Mouse (Mus musculus) gastrocnemius, postnatal 14 days (tissue): ENCODE results near the gene 9430038I01Rik. TPM values are rescaled to one million over a fixed set of nuclear protein-coding genes. Genes with fewer than 3 reads are reported as not detected.
"Not testable (repeated sequence)": the region's sequence is repeated elsewhere in the genome, so short reads cannot be mapped to it uniquely, and the experiment has no call there.

Source experiments
- DNase-seq: peaks from one replicate; pipeline ENCODE4 v3.0.0; 2021; ENCODE audit warnings: mixed read lengths
- intact Hi-C: fragments of 180-260 bp; cut with DNase I; formaldehyde crosslinking; loops from one replicate; pipeline ENCODE4 v1.15.1; 2025; ENCODE audit warnings: low total_unique reads
- long read RNA-seq, 2 experiments: library from polyadenylated mRNA; stranded (forward); transcript quantifications; one replicate each; pipeline ENCODE4 v2.0.0; 2021
- total RNA-seq, 2 experiments: library from RNA; stranded (reverse); gene quantifications; 2 replicates each; pipeline ENCODE4 v1.2.3; 2021

The 9430038I01Rik gene
- total RNA-seq: 1 to 10 TPM; 3.6 to 4.6 TPM
- long read RNA-seq, experiment 1, transcript 9430038I01Rik-201 (4 exons, 1,126 nt): major isoform, 6 of 10 reads
- long read RNA-seq, experiment 1, partial matches to known transcripts: 0 of 10 reads
- long read RNA-seq, experiment 1, other reads (novel, unspliced or antisense): 2 of 10 reads
- long read RNA-seq, experiment 2, transcript 9430038I01Rik-201 (4 exons, 1,126 nt): major isoform, 6 of 9 reads
- long read RNA-seq, experiment 2, partial matches to known transcripts: 0 of 9 reads
- long read RNA-seq, experiment 2, other reads (novel, unspliced or antisense): 1 of 9 reads

DNA sequence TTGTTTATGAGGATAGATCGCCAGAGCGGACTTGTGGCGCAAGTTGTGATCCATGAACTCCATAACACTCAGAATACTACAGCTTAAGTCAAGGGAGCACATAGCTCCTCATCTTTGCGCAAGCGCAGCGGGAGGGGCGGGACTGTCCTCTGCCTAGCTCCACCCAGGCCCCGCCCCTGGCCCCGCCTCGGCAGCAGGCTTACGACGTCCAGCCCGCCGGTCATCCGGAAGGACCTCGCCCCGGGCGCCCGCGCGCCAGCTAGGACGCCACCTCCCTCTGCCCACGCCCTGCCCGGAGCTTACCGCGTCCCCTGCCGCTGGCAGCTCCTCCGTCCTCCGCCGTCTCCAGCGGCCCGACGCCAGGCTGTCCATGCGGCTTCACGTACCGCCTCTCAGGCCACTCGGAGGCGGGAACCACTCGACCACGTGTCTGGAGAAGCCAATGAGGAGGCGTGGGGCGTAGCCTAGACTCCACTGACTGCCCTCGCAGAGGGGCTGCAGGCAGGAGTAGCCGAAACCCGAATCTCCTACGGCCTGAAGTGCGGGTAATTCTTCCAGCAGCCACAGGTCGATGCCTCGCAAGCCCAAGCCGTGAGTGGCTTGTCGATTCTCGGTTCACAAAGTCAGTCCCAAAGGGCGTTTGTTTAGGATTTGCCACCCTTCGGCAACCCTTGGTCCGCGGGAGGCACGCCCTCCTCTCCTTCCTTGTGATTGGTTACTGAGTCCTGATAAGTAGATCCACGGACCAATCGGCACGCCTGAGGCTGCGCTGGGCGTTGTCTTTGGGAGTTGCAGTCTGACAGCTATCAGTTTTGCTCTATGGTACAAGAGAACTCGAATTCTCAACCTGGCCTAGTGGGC is at the start of gene 9430038I01Rik:
Gene 9430038I01Rik (minus strand): TSS at position 426 of the 861 bp plus-strand sequence.
- peak; percentile 98 for DNase-seq
- intact Hi-C loops: no loop called here

- DNase-seq: no peak
- intact Hi-C loops: no loop called here
These were observed 34.8 kb upstream of the 9430038I01Rik start for GRCm38 (mm10) chr7:137445321-137445720.

DNA sequence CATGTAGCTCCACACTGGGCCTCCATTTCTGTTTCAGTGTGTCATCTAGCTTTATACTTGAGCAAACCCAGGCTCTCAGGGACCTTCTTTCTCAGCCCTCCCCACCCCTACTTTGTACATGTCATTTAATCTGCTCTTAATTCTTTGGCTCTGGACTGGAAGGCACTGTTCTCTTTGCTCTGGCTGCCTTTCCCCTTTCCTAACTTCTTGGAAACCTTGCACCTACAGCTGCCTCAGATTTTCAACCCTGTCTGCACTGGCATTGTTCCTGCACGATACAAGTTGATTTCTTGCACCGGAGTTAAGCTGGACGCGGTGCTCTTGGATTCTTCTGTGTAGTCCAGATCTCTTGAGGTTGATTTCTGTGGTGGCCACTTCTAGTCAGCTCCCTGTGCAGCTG is 32.4 kb upstream of the 9430038I01Rik start:
- intact Hi-C loops: no loop called here
- DNase-seq: peak; percentile 38

- DNase-seq, intact Hi-C loops: not testable (repeated sequence)
These were observed 28.4 kb upstream of the 9430038I01Rik start for GRCm38 (mm10) chr7:137438962-137439361.

- no peak for DNase-seq
- intact Hi-C loops: no loop called here
These were observed 27.6 kb upstream of the 9430038I01Rik start for GRCm38 (mm10) chr7:137438179-137438550.

DNA sequence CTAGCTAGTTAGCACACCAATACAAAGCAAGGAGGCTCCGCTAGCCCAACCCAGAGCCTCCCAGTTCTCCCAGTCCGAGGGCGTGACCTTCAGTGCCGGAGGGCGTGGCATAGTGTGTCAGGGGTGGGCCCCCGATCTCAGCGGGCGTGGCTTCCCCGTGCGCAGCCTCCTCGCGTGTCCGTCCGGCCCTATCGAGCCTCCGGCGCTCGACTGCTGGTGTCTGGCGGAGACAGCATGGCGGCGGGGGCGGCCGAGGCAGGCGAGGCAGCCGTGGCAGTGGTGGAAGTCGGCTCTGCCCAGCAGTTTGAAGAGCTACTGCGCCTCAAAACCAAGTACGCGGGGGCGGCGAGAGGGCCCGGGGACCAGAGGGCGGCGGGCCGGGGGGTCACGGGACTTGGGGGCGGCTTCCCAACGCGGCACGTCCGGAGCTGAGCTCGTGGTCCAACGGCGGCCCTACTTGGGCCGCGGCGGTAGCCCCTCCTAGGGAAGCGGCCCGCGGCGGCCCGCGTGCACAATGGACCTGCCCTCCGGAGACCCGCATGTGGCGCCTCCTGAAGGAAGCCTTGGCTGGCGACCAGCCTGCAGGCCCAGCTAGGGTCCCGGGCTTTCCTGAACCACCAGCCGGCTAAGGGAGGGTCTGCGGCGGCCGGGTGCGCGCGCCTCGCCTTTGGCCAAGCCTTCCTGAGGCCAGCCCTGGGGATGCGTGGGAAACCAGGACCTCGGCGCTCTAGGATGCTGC is 27.0 kb upstream of the 9430038I01Rik start, which contains the start of gene Glrx3:
Gene Glrx3 (plus strand): TSS at position 175 of the 739 bp plus-strand sequence.
- intact Hi-C loops: no loop called here
- peak; percentile 97 for DNase-seq

DNA sequence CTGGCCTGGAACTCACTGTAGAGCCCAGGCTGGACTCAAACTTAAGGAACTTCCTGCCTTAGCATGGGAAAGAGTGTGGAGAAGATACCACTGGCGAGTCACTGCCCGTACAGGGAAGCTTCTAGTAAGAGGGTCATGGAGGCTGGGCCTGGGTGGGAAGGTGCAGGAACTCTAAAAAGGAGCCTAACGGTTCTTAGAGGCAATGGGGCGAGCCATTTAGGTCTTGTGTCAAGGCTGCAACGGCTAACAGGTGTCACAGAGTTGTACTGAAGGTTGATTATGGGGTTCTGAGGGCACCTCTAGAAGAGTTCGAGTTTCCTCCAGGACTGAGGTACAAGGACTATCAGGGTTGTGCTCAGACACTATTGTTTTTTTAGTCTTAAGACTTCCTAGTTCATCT is 26.3 kb upstream of the 9430038I01Rik start:
- intact Hi-C loops: no loop called here
- no peak for DNase-seq

DNA sequence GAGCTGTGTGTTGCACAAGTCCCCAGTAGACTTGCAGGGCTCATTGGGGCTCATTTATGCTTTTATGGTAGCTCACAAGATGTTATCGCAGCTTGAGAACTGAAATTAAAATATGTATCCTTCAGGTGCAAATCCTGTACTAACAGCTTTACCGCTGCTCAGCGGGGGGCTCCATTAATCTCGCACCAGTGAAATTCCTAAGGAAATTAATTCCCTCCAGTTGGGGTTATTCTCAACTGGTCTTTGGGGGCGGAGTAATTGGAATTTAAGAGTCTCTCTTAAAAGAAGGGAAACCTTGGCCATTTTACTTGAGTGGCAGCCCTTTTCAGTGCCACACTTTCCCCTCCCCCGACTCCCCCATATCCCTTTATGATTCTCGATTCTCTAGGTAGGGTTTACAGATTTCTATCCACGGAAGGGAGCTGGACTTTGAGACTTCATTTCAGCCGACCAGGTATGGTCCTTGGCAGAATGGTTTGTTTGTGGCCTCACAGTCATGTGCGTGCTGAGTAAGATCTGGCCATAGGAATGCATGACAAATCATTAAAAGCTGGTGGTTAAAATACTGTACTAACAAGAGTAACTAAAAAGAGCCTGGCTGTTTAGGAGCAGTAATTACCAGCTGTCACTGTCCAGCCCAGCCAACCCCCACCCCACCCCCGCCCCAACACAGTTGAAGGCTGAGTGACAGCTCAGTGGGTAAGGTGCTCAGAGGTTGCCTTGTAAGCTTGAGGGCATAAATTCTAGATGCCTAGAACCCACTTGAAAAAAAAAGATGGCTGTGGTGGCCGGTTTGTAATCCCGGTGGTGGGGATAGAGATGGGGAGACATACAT is 21.4 kb upstream of the 9430038I01Rik start:
- intact Hi-C loops: no loop called here
- no peak for DNase-seq

DNA sequence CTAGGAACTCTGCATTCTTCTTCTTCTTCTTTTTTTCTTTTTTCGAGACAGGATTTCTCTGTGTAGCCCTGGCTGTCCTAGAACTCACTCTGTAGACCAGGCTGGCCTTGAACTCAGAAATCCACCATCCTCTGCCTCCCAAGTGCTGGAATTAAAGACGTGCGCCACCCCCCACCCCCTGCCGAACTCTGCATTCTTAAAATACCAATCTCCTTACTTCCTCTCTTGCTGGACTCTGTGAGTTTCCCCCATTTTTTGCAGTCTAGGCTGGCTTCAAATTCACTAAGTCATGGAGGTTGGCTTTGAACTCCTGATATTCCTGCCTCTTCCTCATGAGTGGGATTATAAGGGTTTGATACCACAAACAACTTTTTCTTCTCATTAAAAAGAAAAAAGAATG is 16.1 kb upstream of the 9430038I01Rik start:
- no peak for DNase-seq
- intact Hi-C loops: no loop called here

- intact Hi-C loops: no loop called here
- DNase-seq: no peak
These were observed 10.7 kb upstream of the 9430038I01Rik start for GRCm38 (mm10) chr7:137421236-137421635.

DNA sequence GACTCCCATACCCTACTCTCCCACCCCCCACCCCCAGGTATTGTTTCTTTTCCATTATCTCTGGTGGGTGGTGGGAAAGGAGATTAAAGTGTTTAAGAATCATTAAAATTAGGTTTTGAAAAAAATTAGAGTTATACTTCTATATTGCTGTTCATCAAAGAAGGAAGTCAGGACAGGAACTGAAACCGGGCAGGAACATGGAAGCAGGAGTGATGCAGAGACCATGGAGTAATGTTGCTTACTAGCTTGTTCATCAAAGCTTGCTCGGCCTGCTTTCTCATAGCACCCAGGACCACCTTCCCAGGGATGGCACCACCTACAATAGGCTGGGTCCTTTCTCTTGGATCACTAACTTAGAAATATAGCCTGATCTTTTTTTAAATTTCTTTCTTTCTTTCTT is 10.0 kb upstream of the 9430038I01Rik start:
- no peak for DNase-seq
- intact Hi-C loops: no loop called here

DNA sequence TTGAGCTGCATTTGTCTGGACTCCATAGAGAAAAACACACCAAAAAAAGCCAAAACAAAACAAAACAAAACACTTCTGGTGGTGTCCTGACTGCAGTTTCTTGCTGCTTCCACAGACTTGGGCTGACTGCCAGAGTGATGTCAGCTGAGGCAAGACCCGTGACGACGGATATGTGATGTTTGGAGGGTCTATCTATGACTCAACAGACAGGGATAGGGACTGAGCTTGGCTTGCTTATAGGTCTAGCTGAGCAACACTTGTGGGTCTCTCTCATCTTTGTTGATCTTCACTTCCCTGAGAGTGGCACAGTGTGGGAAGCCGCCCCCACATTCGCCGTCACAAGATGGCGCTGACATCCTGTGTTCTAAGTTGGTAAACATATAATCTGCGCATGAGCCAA is 4.1 kb upstream of the 9430038I01Rik start:
- no peak for DNase-seq
- intact Hi-C loops: no loop called here

GRCm38 (mm10) chr7:137407428-137408058 is 3.0 kb downstream of the 9430038I01Rik start:
- intact Hi-C loops: no loop called here
- no peak for DNase-seq

DNA sequence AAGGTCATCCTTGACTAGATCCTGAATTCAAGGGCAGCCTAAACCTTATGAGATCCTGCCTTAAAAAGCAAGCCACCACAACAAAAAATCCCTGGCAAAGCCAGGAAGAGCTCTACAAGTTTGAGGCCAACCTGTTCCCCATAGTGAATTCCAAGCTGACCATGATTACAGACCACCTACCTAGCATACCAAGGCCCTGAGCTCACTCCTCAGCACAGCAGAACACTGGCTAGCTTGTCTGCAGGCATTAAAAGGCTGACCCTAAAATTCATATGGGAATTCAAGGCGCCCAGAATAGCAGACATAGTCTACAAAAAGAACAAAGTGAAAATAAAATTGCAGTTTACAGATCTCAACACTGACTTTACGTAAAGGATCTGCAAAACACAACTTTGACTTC is 6.4 kb downstream of the 9430038I01Rik start:
- DNase-seq: no peak
- intact Hi-C loops: no loop called here

DNA sequence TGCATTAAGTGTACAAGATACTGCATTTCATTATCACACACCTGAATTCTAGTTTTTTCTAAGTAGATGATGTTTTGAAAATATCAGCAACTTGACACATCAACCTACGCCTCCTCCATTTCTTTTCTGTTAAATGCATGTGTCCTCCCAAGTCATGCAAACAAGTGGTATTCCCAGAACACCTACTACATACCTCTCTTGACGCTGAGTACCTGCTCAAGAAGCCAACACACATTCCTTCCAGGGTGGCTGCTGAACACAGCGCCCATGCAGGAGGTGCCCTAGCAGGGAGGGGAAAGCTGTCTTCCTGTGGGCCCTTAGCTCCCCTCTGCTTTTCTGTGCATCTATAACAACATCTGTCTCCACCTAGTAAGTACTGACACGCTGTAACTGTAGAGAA is 11.6 kb downstream of the 9430038I01Rik start:
- intact Hi-C loops: no loop called here
- DNase-seq: no peak

DNA sequence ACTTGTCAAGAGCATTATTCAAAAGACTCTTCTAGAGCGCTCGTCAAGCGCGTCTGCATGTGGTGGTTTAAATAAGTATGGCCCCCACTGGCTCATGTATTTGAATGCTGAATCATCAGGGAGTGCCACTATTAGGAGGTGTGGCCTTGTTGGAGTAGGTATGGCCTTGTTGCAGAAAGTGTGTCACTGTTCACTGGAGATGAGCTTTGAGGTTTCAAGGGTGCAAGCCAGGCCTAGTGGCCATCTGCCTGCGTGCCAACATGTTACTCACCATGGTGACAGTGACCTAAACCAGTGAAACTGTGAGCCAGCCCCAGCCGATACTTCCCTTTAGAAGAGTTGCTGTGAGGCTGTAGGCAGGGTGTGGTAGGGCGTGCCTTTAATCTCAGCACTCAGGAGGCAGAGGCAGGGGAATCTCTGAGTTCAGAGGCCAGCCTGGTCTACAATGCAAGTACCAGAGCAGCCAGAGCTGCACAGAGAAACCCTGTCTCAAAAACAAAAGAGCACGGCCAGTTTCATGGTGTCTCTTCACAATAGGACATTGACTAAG is 13.1 kb downstream of the 9430038I01Rik start:
- no peak for DNase-seq
- intact Hi-C loops: no loop called here

- DNase-seq: no peak
- intact Hi-C loops: no loop called here
These were observed 15.1 kb downstream of the 9430038I01Rik start for GRCm38 (mm10) chr7:137395421-137395820.

DNA sequence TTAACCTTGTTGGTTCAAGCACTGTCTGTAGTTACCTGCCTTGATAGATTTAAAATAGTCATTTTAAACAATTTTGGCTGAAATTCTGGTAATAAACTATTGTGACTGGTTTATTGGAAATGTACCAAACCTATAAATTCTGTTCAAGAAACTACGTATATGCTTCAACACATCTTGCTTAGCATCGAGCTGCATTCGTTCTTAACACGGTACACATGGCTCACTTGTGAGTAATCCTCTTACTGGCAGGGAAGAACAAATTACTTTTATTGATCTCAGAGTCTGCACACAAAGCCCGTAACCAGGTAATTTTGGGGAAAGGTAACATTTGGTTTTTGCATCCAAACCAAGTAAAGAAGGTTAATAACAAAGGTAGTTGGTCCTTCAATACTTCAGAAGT is 22.7 kb downstream of the 9430038I01Rik start:
- no peak for DNase-seq
- intact Hi-C loops: no loop called here

GRCm38 (mm10) chr7:137374996-137375395 is 35.6 kb downstream of the 9430038I01Rik start:
- DNase-seq: no peak
- intact Hi-C loops: no loop called here
